Mouse (Mus musculus): ENCODE measurements around the gene Espl1. TPM values are rescaled to one million over a fixed set of nuclear protein-coding genes. Genes with fewer than 3 reads are reported as not detected.

The Espl1 gene
- polyA plus RNA-seq, 1 experiment from 2014 or later, result 24.8 TPM

- Histone ChIP-seq H3K4me2 (ENCODE audit: low read depth, low read length) (peak overlapping the region; percentile 38), H3K4me3 (ENCODE audit: low read depth, low read length) (0 out of 2 replicates have a peak overlapping the region, but pooled peaks have one; percentile 4)
- WGBS (ENCODE audit: insufficient replicate concordance), result 32% methylated on average over 8 of the region's 8 CpGs
Measured at GRCm38 (mm10) chr15:102282463-102283292, 13.4 kb upstream of the Espl1 start.

GRCm38 (mm10) chr15:102283648-102284047 lies 12.4 kb upstream of the Espl1 start:
- Histone ChIP-seq H3K9ac (ENCODE audit: low read depth, low read length) (no peak overlapping the region), H3K4me2 (ENCODE audit: low read depth, low read length) (no peak overlapping the region), H3K4me1 (ENCODE audit: control insufficient read depth, low read depth, low read length) (peaks cover 31% of the 10 kb centered on the region), H3K9me3 (replicated peaks; ENCODE audit: control insufficient read depth, low read length) (no peaks in the 10 kb centered on the region), H3K27ac (ENCODE audit: low read length) (no peak overlapping the region), H3K27me3 (ENCODE audit: control insufficient read depth, insufficient read depth, low read depth, low read length) (no peaks in the 10 kb centered on the region), H3K36me3 (ENCODE audit: control insufficient read depth, insufficient read depth) (no peaks in the 10 kb centered on the region; the same call in 1 of the 2 replicates), H3K4me3 (ENCODE audit: low read depth, low read length) (no peak overlapping the region)
- ATAC-seq (ENCODE audit: low read depth), result no peak
- 19% methylated on average over 3 of the region's 3 CpGs for WGBS (ENCODE audit: insufficient replicate concordance)

More at GRCm38 (mm10) chr15:102282463-102283292, 13.4 kb upstream of the Espl1 start:
- ATAC-seq (ENCODE audit: low read depth), result no peak
- Histone ChIP-seq H3K9me3 (replicated peaks; ENCODE audit: control insufficient read depth, low read length) (no peaks in the 10 kb centered on the region), H3K27ac (ENCODE audit: low read length) (peak overlapping the region; percentile 50), H3K4me1 (ENCODE audit: control insufficient read depth, low read depth, low read length) (peaks cover 33% of the 10 kb centered on the region), H3K9ac (ENCODE audit: low read depth, low read length) (no peak overlapping the region; the same call in 1 of the 2 replicates), H3K36me3 (ENCODE audit: control insufficient read depth, insufficient read depth) (no peaks in the 10 kb centered on the region; the same call in 1 of the 2 replicates), H3K27me3 (ENCODE audit: control insufficient read depth, insufficient read depth, low read depth, low read length) (no peaks in the 10 kb centered on the region)

GRCm38 (mm10) chr15:102287395-102287794 lies 8.7 kb upstream of the Espl1 start:
- no peaks in the 10 kb centered on the region for H3K36me3 ChIP-seq (ENCODE audit: control insufficient read depth, insufficient read depth)
- no peak overlapping the region for H3K4me3 ChIP-seq (ENCODE audit: low read depth, low read length)
- ATAC-seq (ENCODE audit: low read depth), result no peak
- no peaks in the 10 kb centered on the region for H3K27me3 ChIP-seq (ENCODE audit: control insufficient read depth, insufficient read depth, low read depth, low read length)
- H3K9me3 ChIP-seq (replicated peaks; ENCODE audit: control insufficient read depth, low read length), result no peaks in the 10 kb centered on the region
- no peak overlapping the region for H3K27ac ChIP-seq (ENCODE audit: low read length)
- no peak overlapping the region for H3K9ac ChIP-seq (ENCODE audit: low read depth, low read length)
- H3K4me2 ChIP-seq (ENCODE audit: low read depth, low read length), result no peak overlapping the region
- H3K4me1 ChIP-seq (ENCODE audit: control insufficient read depth, low read depth, low read length), result peaks cover 8% of the 10 kb centered on the region

- Histone ChIP-seq H3K4me1 (ENCODE audit: control insufficient read depth, low read depth, low read length) (peaks cover 8% of the 10 kb centered on the region), H3K9me3 (replicated peaks; ENCODE audit: control insufficient read depth, low read length) (no peaks in the 10 kb centered on the region), H3K27ac (ENCODE audit: low read length) (peak overlapping the region; percentile 78), H3K27me3 (ENCODE audit: control insufficient read depth, insufficient read depth, low read depth, low read length) (no peaks in the 10 kb centered on the region), H3K9ac (ENCODE audit: low read depth, low read length) (peak overlapping the region; percentile 89), H3K4me3 (ENCODE audit: low read depth, low read length) (peak overlapping the region; percentile 93), H3K36me3 (ENCODE audit: control insufficient read depth, insufficient read depth) (peaks cover 29% of the 10 kb centered on the region), H3K4me2 (ENCODE audit: low read depth, low read length) (peak overlapping the region; percentile 75)
- WGBS (ENCODE audit: insufficient replicate concordance), result 2% methylated on average over 24 of the region's 24 CpGs
- ATAC-seq (ENCODE audit: low read depth), result no peak
Measured at GRCm38 (mm10) chr15:102296368-102297006, 421 bp downstream of the Espl1 start.

DNA sequence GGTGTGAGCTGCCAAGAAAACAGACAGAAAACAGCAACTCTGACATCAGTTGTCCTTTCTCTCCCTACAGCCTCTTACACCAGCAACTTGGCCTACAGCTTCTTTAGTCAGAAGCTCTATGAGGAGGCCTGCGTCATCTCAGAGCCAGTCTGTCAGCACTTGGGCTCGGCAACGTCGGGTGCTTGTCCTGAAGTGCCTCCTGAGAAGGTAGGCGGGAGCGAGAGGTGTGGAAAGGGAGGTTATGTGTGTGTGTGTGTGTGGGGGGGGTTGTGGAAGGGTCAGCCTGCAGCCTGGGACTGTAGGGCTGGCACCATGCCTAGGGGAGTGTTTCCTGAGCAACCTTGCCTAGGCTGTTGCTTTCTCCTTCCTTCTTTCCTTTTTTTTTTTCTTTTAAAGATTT lies 6.5 kb downstream of the Espl1 start:
- H3K4me1 ChIP-seq (ENCODE audit: control insufficient read depth, low read depth, low read length), result no peaks in the 10 kb centered on the region; the same call in 1 of the 2 replicates
- no peak overlapping the region for H3K4me2 ChIP-seq (ENCODE audit: low read depth, low read length)
- no peak overlapping the region for H3K4me3 ChIP-seq (ENCODE audit: low read depth, low read length)
- no peak overlapping the region for H3K27ac ChIP-seq (ENCODE audit: low read length)
- no peaks in the 10 kb centered on the region for H3K27me3 ChIP-seq (ENCODE audit: control insufficient read depth, insufficient read depth, low read depth, low read length)
- WGBS (ENCODE audit: insufficient replicate concordance), result 85% methylated on average over 6 of the region's 6 CpGs
- no peak overlapping the region for H3K9ac ChIP-seq (ENCODE audit: low read depth, low read length)
- H3K9me3 ChIP-seq (replicated peaks; ENCODE audit: control insufficient read depth, low read length), result no peaks in the 10 kb centered on the region
- ATAC-seq (ENCODE audit: low read depth), result no peak
- peaks cover 74% of the 10 kb centered on the region for H3K36me3 ChIP-seq (ENCODE audit: control insufficient read depth, insufficient read depth)

DNA sequence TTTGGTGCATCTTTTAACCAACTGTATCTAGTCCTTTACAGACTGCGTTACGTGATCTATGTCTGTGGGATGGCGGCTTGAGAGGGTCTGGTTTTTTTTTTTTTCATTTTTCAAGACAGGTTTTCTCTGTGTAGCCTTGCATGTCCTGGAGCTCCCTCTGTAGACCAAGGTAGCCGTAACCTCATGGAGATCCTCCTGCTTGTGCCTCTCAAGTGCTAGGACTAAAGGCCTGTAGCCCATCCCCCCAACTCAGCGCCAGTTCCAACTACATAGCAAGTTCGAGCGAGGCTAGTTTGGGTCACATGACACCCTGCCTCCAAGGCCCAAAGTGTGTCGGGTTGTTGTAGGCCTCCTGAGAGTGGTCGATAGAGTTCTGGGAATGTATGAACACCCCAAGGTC lies 12.7 kb downstream of the Espl1 start:
- Histone ChIP-seq H3K9me3 (replicated peaks; ENCODE audit: control insufficient read depth, low read length) (no peaks in the 10 kb centered on the region), H3K4me3 (ENCODE audit: low read depth, low read length) (no peak overlapping the region), H3K9ac (ENCODE audit: low read depth, low read length) (no peak overlapping the region), H3K36me3 (ENCODE audit: control insufficient read depth, insufficient read depth) (peaks cover 73% of the 10 kb centered on the region), H3K27me3 (ENCODE audit: control insufficient read depth, insufficient read depth, low read depth, low read length) (no peaks in the 10 kb centered on the region), H3K4me1 (ENCODE audit: control insufficient read depth, low read depth, low read length) (no peaks in the 10 kb centered on the region), H3K4me2 (ENCODE audit: low read depth, low read length) (no peak overlapping the region), H3K27ac (ENCODE audit: low read length) (no peak overlapping the region)
- ATAC-seq (ENCODE audit: low read depth), result no peak
- 85% methylated on average over 9 of the region's 9 CpGs for WGBS (ENCODE audit: insufficient replicate concordance)

- H3K36me3 ChIP-seq (ENCODE audit: control insufficient read depth, insufficient read depth), result peaks cover 71% of the 10 kb centered on the region
- H3K27me3 ChIP-seq (ENCODE audit: control insufficient read depth, insufficient read depth, low read depth, low read length), result no peaks in the 10 kb centered on the region
- no peaks in the 10 kb centered on the region for H3K4me1 ChIP-seq (ENCODE audit: control insufficient read depth, low read depth, low read length)
- H3K9me3 ChIP-seq (replicated peaks; ENCODE audit: control insufficient read depth, low read length), result no peaks in the 10 kb centered on the region
- H3K9ac ChIP-seq (ENCODE audit: low read depth, low read length), result no peak overlapping the region
- H3K4me2 ChIP-seq (ENCODE audit: low read depth, low read length), result no peak overlapping the region
- H3K27ac ChIP-seq (ENCODE audit: low read length), result no peak overlapping the region
- 85% methylated on average over 10 of the region's 10 CpGs for WGBS (ENCODE audit: insufficient replicate concordance)
- no peak overlapping the region for H3K4me3 ChIP-seq (ENCODE audit: low read depth, low read length)
- no peak for ATAC-seq (ENCODE audit: low read depth)
Measured at GRCm38 (mm10) chr15:102310074-102310845, 14.2 kb downstream of the Espl1 start.

DNA sequence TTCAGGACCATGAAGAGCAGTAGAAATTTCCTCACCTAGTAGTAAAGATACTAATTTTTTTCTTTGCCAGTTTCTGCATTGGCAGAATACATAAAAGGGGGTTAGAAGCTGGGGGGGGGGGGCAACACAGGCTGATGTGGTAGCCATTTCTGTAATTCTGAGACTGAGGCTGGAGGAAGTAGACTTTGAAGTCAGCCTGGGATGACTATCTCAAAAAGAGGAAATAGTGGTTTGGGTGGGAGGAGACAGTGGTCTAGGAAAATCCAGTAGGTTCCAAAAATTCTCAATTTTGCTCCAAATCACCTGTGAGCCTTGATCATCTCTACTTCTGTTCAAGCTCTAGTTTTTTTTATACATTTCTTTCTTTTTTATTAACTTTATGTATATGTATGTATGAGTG lies 15.4 kb downstream of the Espl1 start:
- Histone ChIP-seq H3K36me3 (ENCODE audit: control insufficient read depth, insufficient read depth) (peaks cover 71% of the 10 kb centered on the region), H3K9me3 (replicated peaks; ENCODE audit: control insufficient read depth, low read length) (no peaks in the 10 kb centered on the region), H3K4me3 (ENCODE audit: low read depth, low read length) (no peak overlapping the region), H3K27me3 (ENCODE audit: control insufficient read depth, insufficient read depth, low read depth, low read length) (no peaks in the 10 kb centered on the region), H3K4me1 (ENCODE audit: control insufficient read depth, low read depth, low read length) (no peaks in the 10 kb centered on the region), H3K27ac (ENCODE audit: low read length) (no peak overlapping the region), H3K9ac (ENCODE audit: low read depth, low read length) (no peak overlapping the region), H3K4me2 (ENCODE audit: low read depth, low read length) (no peak overlapping the region)
- ATAC-seq (ENCODE audit: low read depth), result no peak

Data from liver, embryonic 16.5 days (tissue).